Mouse (Mus musculus) forebrain, embryonic 11.5 days (tissue): Measurements from ENCODE around the gene Gm20388. TPM values are rescaled to one million over a fixed set of nuclear protein-coding genes. Genes with fewer than 3 reads are reported as not detected.

Experiments
- ATAC-seq: fragments of 200-750 bp; cut with Nextera tagmentation; replicated peaks from 2 replicates; pipeline ENCODE4 v1.8.0; 2017; ENCODE audit warnings: moderate TSS enrichment; ENCODE audit not compliant: low FRiP score
- DNase-seq: peaks from one replicate; pipeline ENCODE4 v3.0.0-alpha.2; 2017; ENCODE audit warnings: low spot score
- H3K27ac ChIP-seq: fragments of 300-500 bp; sonication (generic); 2 replicates; pipeline ENCODE4 v1.5.1; 2014; ENCODE audit warnings: low read depth, low read length
- H3K27me3 ChIP-seq: fragments of 300-500 bp; sonication (generic); 2 replicates; pipeline ENCODE4 v1.6.1; 2014; ENCODE audit warnings: mild to moderate bottlenecking, low read length, mixed read lengths; ENCODE audit not compliant: control insufficient read depth, insufficient read depth
- H3K36me3 ChIP-seq: fragments of 300-500 bp; sonication (generic); 2 replicates; pipeline ENCODE4 v1.6.1; 2014; ENCODE audit warnings: mild to moderate bottlenecking, low read length, moderate library complexity, mixed read lengths; ENCODE audit not compliant: control insufficient read depth, insufficient read depth
- H3K4me1 ChIP-seq: fragments of 300-500 bp; sonication (generic); replicated peaks from 2 replicates; pipeline ENCODE4 v1.6.1; 2014; ENCODE audit warnings: low read length, mixed read lengths; ENCODE audit not compliant: control insufficient read depth, insufficient read depth
- H3K4me2 ChIP-seq: fragments of 300-500 bp; sonication (generic); 2 replicates; pipeline ENCODE4 v1.6.1; 2014; ENCODE audit warnings: low read depth, mild to moderate bottlenecking, low read length, moderate library complexity, mixed read lengths; ENCODE audit not compliant: severe bottlenecking
- H3K4me3 ChIP-seq: fragments of 300-500 bp; sonication (generic); 2 replicates; pipeline ENCODE4 v1.5.1; 2014; ENCODE audit warnings: low read depth, low read length
- H3K9ac ChIP-seq: fragments of 300-500 bp; sonication (generic); 2 replicates; pipeline ENCODE4 v1.6.1; 2014; ENCODE audit warnings: low read length
- H3K9me3 ChIP-seq: fragments of 300-500 bp; sonication (generic); 2 replicates; pipeline ENCODE4 v1.6.1; 2016; ENCODE audit warnings: low read length, mixed read lengths; ENCODE audit not compliant: control insufficient read depth
- WGBS: fragments of 180-500 bp; shearing (Covaris S2); extraction: QIAGEN DNeasy Blood & Tissue Kit; methylation state at CpG from one replicate; pipeline ENCODE4 v1.1.7; 2014; 5-methylcytosine and 5-hydroxymethylcytosine counted together
- polyA plus RNA-seq: library from polyadenylated mRNA; unstranded; fragments of >200 nt; fragmentation: Nextera tagmentation; extraction: Ambion mirVana; gene quantifications from 2 replicates; pipeline ENCODE4 v1.2.1, GENCODE M21; 2014

Gene Gm20388
- polyA plus RNA-seq, 1 experiment from 2014 or later = not detected

- ATAC-seq = no peak
Observed at GRCm38 (mm10) chr8:123156070-123156773, 3245.6 kb downstream of the Gm20388 start.

GRCm38 (mm10) chr8:123157888-123158465 lies 3247.3 kb downstream of the Gm20388 start, which contains the start of gene Sult5a1:
Sult5a1 (minus strand) TSS chr8:123158315.
- Histone ChIP-seq H3K27me3 (no peaks in the 10 kb centered on the region), H3K4me2 (0 out of 2 replicates have a peak within 1 kb of the TSS, but pooled peaks have one; percentile 3), H3K4me1 (peaks cover 4% of the 10 kb centered on the region; the same call in 1 of the 2 replicates), H3K9ac (no peak within 1 kb of the TSS; the same call in 1 of the 2 replicates), H3K4me3 (no peak within 1 kb of the TSS), H3K9me3 (no peaks in the 10 kb centered on the region), H3K36me3 (no peaks in the 10 kb centered on the region), H3K27ac (no peak within 1 kb of the TSS)
- 39% methylated on average over 13 of the region's 13 CpGs for WGBS
- ATAC-seq = no peak
- DNase-seq = no peak

More at GRCm38 (mm10) chr8:123156070-123156773, 3245.6 kb downstream of the Gm20388 start:
- Histone ChIP-seq H3K4me1 (peaks cover 4% of the 10 kb centered on the region; the same call in 1 of the 2 replicates), H3K9me3 (no peaks in the 10 kb centered on the region), H3K9ac (no peak overlapping the region), H3K4me3 (no peak overlapping the region), H3K4me2 (no peak overlapping the region), H3K27ac (no peak overlapping the region), H3K36me3 (no peaks in the 10 kb centered on the region), H3K27me3 (no peaks in the 10 kb centered on the region)
- WGBS = 83% methylated on average over 9 of the region's 9 CpGs
- DNase-seq = no peak

- H3K4me1 ChIP-seq = 0 out of 2 replicates have a peak, but pooled peaks cover 2% of the 10 kb centered on the region
- H3K9me3 ChIP-seq = no peaks in the 10 kb centered on the region
- DNase-seq = no peak
- no peak for ATAC-seq
- no peaks in the 10 kb centered on the region for H3K36me3 ChIP-seq
- no peak overlapping the region for H3K4me2 ChIP-seq
- no peak overlapping the region for H3K27ac ChIP-seq
- H3K4me3 ChIP-seq = no peak overlapping the region
- H3K9ac ChIP-seq = no peak overlapping the region
- WGBS = 84% methylated on average over 3 of the region's 3 CpGs
- no peaks in the 10 kb centered on the region for H3K27me3 ChIP-seq
Observed at GRCm38 (mm10) chr8:123181391-123181790, 3270.8 kb downstream of the Gm20388 start.

GRCm38 (mm10) chr8:123185566-123186409 lies 3275.1 kb downstream of the Gm20388 start, which contains the start of gene Dpep1:
Dpep1 (plus strand) TSS chr8:123186242.
- H3K4me1 ChIP-seq = 0 out of 2 replicates have a peak, but pooled peaks cover 2% of the 10 kb centered on the region
- WGBS = 55% methylated on average over 19 of the region's 19 CpGs
- DNase-seq = no peak

GRCm38 (mm10) chr8:123188006-123188405 lies 3277.4 kb downstream of the Gm20388 start:
- Histone ChIP-seq H3K4me2 (no peak overlapping the region), H3K4me3 (no peak overlapping the region), H3K27ac (no peak overlapping the region), H3K27me3 (no peaks in the 10 kb centered on the region), H3K36me3 (no peaks in the 10 kb centered on the region), H3K9me3 (no peaks in the 10 kb centered on the region), H3K9ac (no peak overlapping the region), H3K4me1 (0 out of 2 replicates have a peak, but pooled peaks cover 2% of the 10 kb centered on the region)
- WGBS = 88% methylated on average over 2 of the region's 2 CpGs
- no peak for DNase-seq
- ATAC-seq = no peak

More at GRCm38 (mm10) chr8:123185566-123186409, 3275.1 kb downstream of the Gm20388 start, which contains the start of gene Dpep1:
- no peak within 1 kb of the TSS for H3K4me2 ChIP-seq
- H3K27me3 ChIP-seq = no peaks in the 10 kb centered on the region
- H3K4me3 ChIP-seq = no peak within 1 kb of the TSS
- no peak within 1 kb of the TSS for H3K9ac ChIP-seq
- H3K9me3 ChIP-seq = no peaks in the 10 kb centered on the region
- no peak for ATAC-seq
- H3K27ac ChIP-seq = no peak within 1 kb of the TSS
- no peaks in the 10 kb centered on the region for H3K36me3 ChIP-seq

- H3K27ac ChIP-seq = no peak overlapping the region
- 85% methylated on average over 7 of the region's 7 CpGs for WGBS
- no peak overlapping the region for H3K4me2 ChIP-seq
- no peak for ATAC-seq
- no peaks in the 10 kb centered on the region for H3K27me3 ChIP-seq
- H3K4me1 ChIP-seq = 0 out of 2 replicates have a peak, but pooled peaks cover 2% of the 10 kb centered on the region
- H3K9me3 ChIP-seq = no peaks in the 10 kb centered on the region
- no peak overlapping the region for H3K4me3 ChIP-seq
- no peak overlapping the region for H3K9ac ChIP-seq
- no peak for DNase-seq
- no peaks in the 10 kb centered on the region for H3K36me3 ChIP-seq
Observed at GRCm38 (mm10) chr8:123188841-123189240, 3278.2 kb downstream of the Gm20388 start.

- H3K4me2 ChIP-seq = peak overlapping the region; percentile 26; the same call in 1 of the 2 replicates
- no peaks in the 10 kb centered on the region for H3K4me1 ChIP-seq
- H3K9ac ChIP-seq = no peak overlapping the region
- ATAC-seq = no peak
- H3K27me3 ChIP-seq = no peaks in the 10 kb centered on the region
- WGBS = 1% methylated on average over 9 of the region's 9 CpGs
- H3K27ac ChIP-seq = no peak overlapping the region
- H3K4me3 ChIP-seq = no peak overlapping the region
- no peaks in the 10 kb centered on the region for H3K36me3 ChIP-seq
- H3K9me3 ChIP-seq = no peaks in the 10 kb centered on the region
- DNase-seq = peak; percentile 87
Observed at GRCm38 (mm10) chr8:123190678-123191077, 3280.0 kb downstream of the Gm20388 start.

GRCm38 (mm10) chr8:123191908-123192307 lies 3281.3 kb downstream of the Gm20388 start:
- H3K36me3 ChIP-seq = no peaks in the 10 kb centered on the region
- no peak overlapping the region for H3K9ac ChIP-seq
- H3K9me3 ChIP-seq = no peaks in the 10 kb centered on the region
- H3K4me2 ChIP-seq = no peak overlapping the region
- H3K4me3 ChIP-seq = no peak overlapping the region
- no peaks in the 10 kb centered on the region for H3K27me3 ChIP-seq
- 69% methylated on average over 7 of the region's 8 CpGs for WGBS
- no peaks in the 10 kb centered on the region for H3K4me1 ChIP-seq
- DNase-seq (no peak), ATAC-seq (no peak)
- H3K27ac ChIP-seq = no peak overlapping the region
